ENCODE assay signal across 20 mouse cellular contexts in genomic region chr2:72269651-72270341, GRCm38 (mm10). TPM values are rescaled to one million over a fixed set of nuclear protein-coding genes. Genes with fewer than 3 reads are reported as not detected.
A peak's percentile ranks its signal among the peaks of the same experiment; 100 is the strongest.
DNase-seq lines count a peak whose midpoint lies in the region; ATAC-seq lines count a peak whose summit lies in the region.
"Had no signal": no experiment of that assay in that cellular context is flagged by ENCODE, and none has a peak within 500 bp of the region (broad histone marks: within the 10 kb centered on the region; RNA-seq: fewer than 3 reads in every experiment).

No protein-coding gene starts in this region.

- WGBS in heart, embryonic 16.5 days, result 42% methylated on average over 4 of the region's 4 CpGs

- H3K4me1 ChIP-seq in heart, embryonic 16.5 days (ENCODE audit: control insufficient read depth, insufficient read depth, low read length), result peaks cover 7% of the 10 kb centered on the region
- H3K4me1 ChIP-seq: embryonic facial prominence, embryonic 13.5 days; forebrain, embryonic 10.5 days; midbrain, embryonic 10.5 days; neural tube, embryonic 15.5 days had no signal

- H3K4me3 ChIP-seq in heart, embryonic 16.5 days (ENCODE audit: low read length), result peak overlapping the region; percentile 7; the same call in 1 of the 2 replicates
- H3K4me3 ChIP-seq: embryonic facial prominence, embryonic 13.5 days; forebrain, embryonic 10.5 days; midbrain, embryonic 10.5 days; neural tube, embryonic 15.5 days had no signal

- ATAC-seq in heart, embryonic 16.5 days (replicated peaks; ENCODE audit: extremely low read depth, insufficient read depth, low FRiP score), result peak; percentile 95
- ATAC-seq: hindbrain, embryonic 16.5 days had no signal

- peak overlapping the region; percentile 54 for H3K4me2 ChIP-seq in heart, embryonic 16.5 days (ENCODE audit: low read depth, low read length)
- H3K4me2 ChIP-seq: embryonic facial prominence, embryonic 13.5 days; neural tube, embryonic 15.5 days had no signal

- H3K9ac ChIP-seq in heart, embryonic 16.5 days (ENCODE audit: low read length), result peak overlapping the region; percentile 47
- H3K9ac ChIP-seq: embryonic facial prominence, embryonic 13.5 days; liver, embryonic 14.5 days; neural tube, embryonic 15.5 days had no signal

- H3K27ac ChIP-seq in heart, embryonic 16.5 days (ENCODE audit: low read length), result peak overlapping the region; percentile 98
- H3K27ac ChIP-seq: embryonic facial prominence, embryonic 13.5 days; forebrain, embryonic 10.5 days; liver, embryonic 14.5 days; midbrain, embryonic 10.5 days; neural tube, embryonic 15.5 days; stomach, postnatal 0 days had no signal

- DNase-seq in heart, adult 11 months, result peak; percentile 88
- no peak for DNase-seq in heart, postnatal 36 days
- peak; percentile 63 for DNase-seq in adipocyte (ENCODE audit: low spot score)
- DNase-seq in lung, postnatal 36 days, result peak; percentile 44
- DNase-seq in layer of hippocampus, adult 18-20 months (ENCODE audit: low spot score in 2 of 2), result no peak
- DNase-seq in urinary bladder, postnatal 10 days (ENCODE audit: low spot score), result no peak
- DNase-seq in urinary bladder, postnatal 14 days (ENCODE audit: low spot score), result no peak
- DNase-seq: adrenal gland, adult 2 months; cerebellum, adult 18-20 months; kidney, adult 18-20 months; kidney, postnatal 36 days; thymus, postnatal 25 days had no signal

- intact Hi-C loops in heart, postnatal 36 days (cut with DNase I), result no loop called here

- no peaks in the 10 kb centered on the region for H3K27me3 ChIP-seq in heart, embryonic 16.5 days (ENCODE audit: control insufficient read depth, insufficient read depth, low read length)
- H3K27me3 ChIP-seq: embryonic facial prominence, embryonic 13.5 days; neural tube, embryonic 15.5 days had no signal

- peaks cover 5% of the 10 kb centered on the region for H3K9me3 ChIP-seq in heart, embryonic 16.5 days (replicated peaks; ENCODE audit: control insufficient read depth, low read length)
- H3K9me3 ChIP-seq: embryonic facial prominence, embryonic 13.5 days; forebrain, embryonic 10.5 days; midbrain, embryonic 10.5 days; neural tube, embryonic 15.5 days had no signal

- H3K36me3 ChIP-seq in heart, embryonic 16.5 days (ENCODE audit: control insufficient read depth, insufficient read depth), result no peaks in the 10 kb centered on the region; the same call in 1 of the 2 replicates
- H3K36me3 ChIP-seq: embryonic facial prominence, embryonic 13.5 days; forebrain, embryonic 10.5 days; midbrain, embryonic 10.5 days; neural tube, embryonic 15.5 days had no signal

RNA-seq across cellular contexts. Expression of gene Map3k20, which starts 15.6 kb away (rescaled TPM):
- 100 to 1,000 TPM; 286 to 292 TPM for total RNA-seq in heart, postnatal 36 days (2021)
- 46.4 and 49.4 TPM in 2 replicates for polyA plus RNA-seq in heart, embryonic 16.5 days (2015; fragmentation: Nextera tagmentation; extraction: Ambion mirVana)
- total RNA-seq in layer of hippocampus, adult 18-20 months (2021), result 10 to 100 TPM; 12.6 to 16.8 TPM

Comparison
In these comparisons a context has a peak if more than half of its experiments do, and no peak if none do; other contexts are left out.
1. DNase-seq: peak in heart, adult 11 months (single experiment), adipocyte (single experiment) and lung, postnatal 36 days (single experiment); none in heart, postnatal 36 days (0 of 2), layer of hippocampus, adult 18-20 months (0 of 2), urinary bladder, postnatal 10 days (single experiment) and urinary bladder, postnatal 14 days (single experiment).
2. RNA of gene Map3k20, which starts 15.6 kb away (total RNA-seq): 286 to 292 TPM in heart, postnatal 36 days; 12.6 to 16.8 TPM in layer of hippocampus, adult 18-20 months; every median in the first group is over 10 times any median in the second.